Mouse (Mus musculus): ENCODE data around the gene Spns3. TPM values are rescaled to one million over a fixed set of nuclear protein-coding genes. Genes with fewer than 3 reads are reported as not detected.

Gene Spns3
- total and polyA plus RNA-seq, 3 experiments: 0.31 TPM; not detected in 2

DNA sequence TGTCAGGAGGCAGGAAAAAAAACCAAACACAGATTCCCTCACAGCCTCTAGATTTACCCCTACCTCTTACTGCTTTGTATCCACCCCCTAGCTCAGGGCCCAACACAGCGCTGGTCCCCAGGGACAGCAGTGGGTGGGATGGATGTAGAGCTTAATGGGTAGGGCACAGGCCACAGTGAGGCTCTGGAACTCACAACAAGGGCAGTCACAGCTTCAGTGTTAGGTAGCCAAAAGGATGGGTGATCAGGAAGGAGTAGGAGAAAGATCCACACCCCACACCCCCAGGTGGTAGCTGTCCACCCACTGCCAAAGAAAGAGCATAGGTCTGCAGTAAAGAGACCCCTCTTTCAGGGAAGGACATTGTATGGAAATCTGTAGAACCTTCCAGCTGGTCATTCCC, 72.7 kb downstream of the Spns3 start:
- Histone ChIP-seq H3K4me3 (no peak overlapping the region), H3K27ac (peak overlapping the region; percentile 68), H3K27me3 (ENCODE audit: control insufficient read depth, insufficient read depth, low read length) (no peaks in the 10 kb centered on the region), H3K36me3 (ENCODE audit: control insufficient read depth, insufficient read depth, low read length) (peaks cover 2% of the 10 kb centered on the region; the same call in 1 of the 2 replicates), H3K4me1 (ENCODE audit: control insufficient read depth, insufficient read depth, low read length) (peaks cover 38% of the 10 kb centered on the region), H3K79me2 (replicated peaks; ENCODE audit: control insufficient read depth, insufficient read depth, low read length) (no peaks in the 10 kb centered on the region), H3K9ac (ENCODE audit: low read depth, low read length) (0 out of 2 replicates have a peak overlapping the region, but pooled peaks have one; percentile 10)
- intact Hi-C loops (cut with DNase I): no loop called here
- 71% methylated on average over 1 of the region's 1 CpGs for WGBS
- no peak for DNase-seq
- TF ChIP-seq CTCF (IDR thresholded peaks at IDR 0.05): no peak

DNA sequence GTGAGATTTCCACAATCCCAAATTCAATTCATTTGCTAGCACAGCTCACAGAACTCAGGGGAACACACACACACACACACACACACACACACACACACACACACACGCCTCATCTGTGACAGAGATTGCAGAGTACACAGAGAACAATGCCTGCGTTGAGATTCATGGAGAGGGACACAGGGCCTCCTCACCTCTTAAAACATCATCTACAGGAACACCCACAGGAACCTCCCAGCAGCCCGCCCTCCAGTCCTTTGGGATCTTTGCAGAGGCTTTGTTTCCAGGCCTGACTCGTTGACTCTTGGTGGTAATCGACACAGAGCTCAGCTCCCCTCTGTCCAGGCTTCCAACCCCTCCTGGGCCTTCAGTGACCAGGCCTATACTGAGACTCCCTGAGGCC, 73.1 kb downstream of the Spns3 start:
- no peak for TF ChIP-seq CTCF (IDR thresholded peaks at IDR 0.05)
- peak; percentile 33; the same call in 1 of the 2 replicates for TF ChIP-seq POLR2A (IDR thresholded peaks at IDR 0.05; ENCODE audit: insufficient read depth, low read depth, low read length)
- TF ChIP-seq EP300 (IDR thresholded peaks at IDR 0.05; ENCODE audit: insufficient read depth, low read depth, low read length): peak; percentile 87
- H3K36me3 ChIP-seq (ENCODE audit: control insufficient read depth, insufficient read depth, low read length): peaks cover 2% of the 10 kb centered on the region; the same call in 1 of the 2 replicates
- H3K9ac ChIP-seq (ENCODE audit: low read depth, low read length): no peak overlapping the region
- peak overlapping the region; percentile 68 for H3K27ac ChIP-seq
- DNase-seq: peak; percentile 53 to 60
- H3K27me3 ChIP-seq (ENCODE audit: control insufficient read depth, insufficient read depth, low read length): no peaks in the 10 kb centered on the region
- intact Hi-C loops (cut with DNase I): no loop called here
- 44% methylated on average over 5 of the region's 5 CpGs for WGBS
- H3K4me3 ChIP-seq: no peak overlapping the region
- H3K79me2 ChIP-seq (replicated peaks; ENCODE audit: control insufficient read depth, insufficient read depth, low read length): no peaks in the 10 kb centered on the region
- peaks cover 35% of the 10 kb centered on the region for H3K4me1 ChIP-seq (ENCODE audit: control insufficient read depth, insufficient read depth, low read length)

DNA sequence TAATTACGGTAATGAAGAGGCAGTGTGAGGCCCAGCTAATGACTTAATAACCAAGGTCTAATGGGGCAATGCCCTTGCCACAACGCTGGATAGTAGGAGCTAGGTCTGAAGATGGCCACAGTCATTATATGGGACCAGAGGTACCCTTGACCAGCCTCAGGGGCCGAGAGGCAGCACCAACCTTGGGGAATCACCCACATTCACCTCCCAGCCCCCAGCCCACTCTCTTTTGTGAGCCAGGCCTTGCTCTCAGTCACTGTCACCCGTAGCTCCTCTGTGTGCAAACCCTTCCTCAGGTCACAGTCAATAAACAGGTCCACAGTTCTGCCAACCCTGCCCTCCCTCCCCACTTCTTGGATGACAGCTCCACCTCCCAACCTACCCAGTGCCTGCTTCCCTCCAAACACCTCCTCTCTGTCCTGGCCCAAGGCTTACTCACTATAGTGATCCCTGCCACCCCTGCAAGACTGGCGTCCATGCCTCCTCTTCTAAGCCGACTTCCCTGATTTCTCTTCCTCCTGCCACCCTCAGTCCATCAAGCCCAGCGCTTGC, 74.2 kb downstream of the Spns3 start:
- DNase-seq: no peak
- 86% methylated on average over 7 of the region's 7 CpGs for WGBS
- H3K27ac ChIP-seq: peak overlapping the region; percentile 68
- peaks cover 2% of the 10 kb centered on the region; the same call in 1 of the 2 replicates for H3K36me3 ChIP-seq (ENCODE audit: control insufficient read depth, insufficient read depth, low read length)
- peaks cover 28% of the 10 kb centered on the region for H3K4me1 ChIP-seq (ENCODE audit: control insufficient read depth, insufficient read depth, low read length)
- H3K4me3 ChIP-seq: no peak overlapping the region
- intact Hi-C loops (cut with DNase I): no loop called here
- TF ChIP-seq EP300 (IDR thresholded peaks at IDR 0.05; ENCODE audit: insufficient read depth, low read depth, low read length) (no peak), CTCF (IDR thresholded peaks at IDR 0.05) (no peak), POLR2A (IDR thresholded peaks at IDR 0.05; ENCODE audit: insufficient read depth, low read depth, low read length) (no peak)
- H3K9ac ChIP-seq (ENCODE audit: low read depth, low read length): no peak overlapping the region
- H3K27me3 ChIP-seq (ENCODE audit: control insufficient read depth, insufficient read depth, low read length): no peaks in the 10 kb centered on the region
- no peaks in the 10 kb centered on the region for H3K79me2 ChIP-seq (replicated peaks; ENCODE audit: control insufficient read depth, insufficient read depth, low read length)

DNA sequence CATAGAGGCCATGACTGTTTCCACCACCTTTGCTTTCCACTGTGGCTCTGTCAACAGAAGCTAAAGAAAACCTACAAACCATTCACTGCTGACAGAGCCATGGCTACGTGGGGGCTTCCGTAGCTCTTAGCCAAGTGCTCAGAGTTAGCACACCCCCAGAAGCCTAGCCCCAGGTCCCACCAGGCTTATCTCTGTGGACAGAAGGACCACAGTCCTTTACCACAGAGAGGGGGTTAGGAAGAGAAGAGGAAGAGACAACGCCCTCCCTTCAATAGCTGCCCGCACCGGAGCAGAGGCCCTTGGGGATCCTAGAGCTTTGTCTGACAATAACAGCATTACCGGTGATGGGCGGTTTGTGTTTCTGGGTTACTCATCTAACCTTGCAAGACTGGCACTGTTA, 74.9 kb downstream of the Spns3 start:
- H3K27ac ChIP-seq: peak overlapping the region; percentile 68
- intact Hi-C loops (cut with DNase I): no loop called here
- H3K36me3 ChIP-seq (ENCODE audit: control insufficient read depth, insufficient read depth, low read length): peaks cover 2% of the 10 kb centered on the region; the same call in 1 of the 2 replicates
- TF ChIP-seq CTCF (IDR thresholded peaks at IDR 0.05) (no peak), POLR2A (IDR thresholded peaks at IDR 0.05; ENCODE audit: insufficient read depth, low read depth, low read length) (no peak), EP300 (IDR thresholded peaks at IDR 0.05; ENCODE audit: insufficient read depth, low read depth, low read length) (no peak)
- H3K4me3 ChIP-seq: no peak overlapping the region
- H3K9ac ChIP-seq (ENCODE audit: low read depth, low read length): no peak overlapping the region
- H3K27me3 ChIP-seq (ENCODE audit: control insufficient read depth, insufficient read depth, low read length): no peaks in the 10 kb centered on the region
- H3K4me1 ChIP-seq (ENCODE audit: control insufficient read depth, insufficient read depth, low read length): peaks cover 27% of the 10 kb centered on the region
- 57% methylated on average over 7 of the region's 7 CpGs for WGBS
- DNase-seq: peak in 1 of 2 experiments; percentile 56
- H3K79me2 ChIP-seq (replicated peaks; ENCODE audit: control insufficient read depth, insufficient read depth, low read length): no peaks in the 10 kb centered on the region

DNA sequence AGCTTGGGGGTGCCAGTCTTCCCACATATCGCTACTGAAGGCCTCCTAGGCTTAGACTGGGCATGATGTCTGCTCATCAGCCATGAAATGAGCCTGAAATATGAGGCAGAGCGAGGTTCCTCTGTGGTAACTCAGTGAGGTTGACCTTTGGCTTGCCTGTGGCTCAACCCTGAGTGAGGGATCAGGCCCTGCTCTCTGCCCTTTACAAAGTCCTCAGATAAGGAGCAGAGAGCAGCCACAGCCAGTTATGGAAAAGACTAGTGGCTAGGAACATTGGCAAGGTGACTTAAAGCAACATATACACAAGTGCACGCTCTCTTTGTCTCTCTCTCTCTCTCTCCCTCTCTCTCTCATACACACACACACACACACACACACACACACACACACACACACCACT, 75.4 kb downstream of the Spns3 start:
- H3K79me2 ChIP-seq (replicated peaks; ENCODE audit: control insufficient read depth, insufficient read depth, low read length): no peaks in the 10 kb centered on the region
- H3K9ac ChIP-seq (ENCODE audit: low read depth, low read length): no peak overlapping the region
- TF ChIP-seq POLR2A (IDR thresholded peaks at IDR 0.05; ENCODE audit: insufficient read depth, low read depth, low read length) (no peak), EP300 (IDR thresholded peaks at IDR 0.05; ENCODE audit: insufficient read depth, low read depth, low read length) (no peak), CTCF (IDR thresholded peaks at IDR 0.05) (no peak)
- H3K27ac ChIP-seq: peak overlapping the region; percentile 68
- peaks cover 2% of the 10 kb centered on the region; the same call in 1 of the 2 replicates for H3K36me3 ChIP-seq (ENCODE audit: control insufficient read depth, insufficient read depth, low read length)
- peaks cover 30% of the 10 kb centered on the region for H3K4me1 ChIP-seq (ENCODE audit: control insufficient read depth, insufficient read depth, low read length)
- H3K27me3 ChIP-seq (ENCODE audit: control insufficient read depth, insufficient read depth, low read length): no peaks in the 10 kb centered on the region
- intact Hi-C loops (cut with DNase I): no loop called here
- DNase-seq: no peak
- no peak overlapping the region for H3K4me3 ChIP-seq
- 79% methylated on average over 3 of the region's 3 CpGs for WGBS

DNA sequence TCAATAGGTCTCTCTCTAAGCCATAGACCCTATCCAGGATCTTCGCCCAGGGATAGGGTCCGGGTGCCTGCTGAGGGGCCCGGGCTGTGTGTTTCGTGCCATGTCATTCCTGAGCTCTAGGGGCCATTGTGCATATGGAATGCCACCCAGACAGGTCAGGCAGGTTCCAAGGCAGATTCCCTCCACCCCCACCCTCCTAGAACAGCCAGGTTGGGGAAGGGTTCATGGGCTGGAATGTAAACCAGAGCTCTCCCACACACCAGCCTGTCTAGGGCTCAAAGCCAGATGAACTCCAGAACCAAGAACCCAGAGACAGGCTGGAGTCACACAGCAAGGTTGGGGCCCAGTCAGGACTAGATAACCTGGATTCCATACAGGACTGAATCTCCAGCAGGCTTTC, 76.8 kb downstream of the Spns3 start:
- Histone ChIP-seq H3K36me3 (ENCODE audit: control insufficient read depth, insufficient read depth, low read length) (peaks cover 2% of the 10 kb centered on the region; the same call in 1 of the 2 replicates), H3K27me3 (ENCODE audit: control insufficient read depth, insufficient read depth, low read length) (no peaks in the 10 kb centered on the region), H3K4me1 (ENCODE audit: control insufficient read depth, insufficient read depth, low read length) (peaks cover 34% of the 10 kb centered on the region), H3K27ac (no peak overlapping the region), H3K79me2 (replicated peaks; ENCODE audit: control insufficient read depth, insufficient read depth, low read length) (no peaks in the 10 kb centered on the region), H3K4me3 (no peak overlapping the region), H3K9ac (ENCODE audit: low read depth, low read length) (no peak overlapping the region)
- no peak for DNase-seq
- TF ChIP-seq CTCF (IDR thresholded peaks at IDR 0.05): no peak
- TF ChIP-seq EP300 (IDR thresholded peaks at IDR 0.05; ENCODE audit: insufficient read depth, low read depth, low read length): no peak
- no peak for TF ChIP-seq POLR2A (IDR thresholded peaks at IDR 0.05; ENCODE audit: insufficient read depth, low read depth, low read length)
- intact Hi-C loops (cut with DNase I): no loop called here
- WGBS: 94% methylated on average over 4 of the region's 4 CpGs
